Mouse (Mus musculus): ENCODE data around the gene As3mt. TPM values are rescaled to one million over a fixed set of nuclear protein-coding genes. Genes with fewer than 3 reads are reported as not detected.

The As3mt gene
- total and polyA plus RNA-seq, 3 experiments: 30.7 to 52.1 (median 43.3) TPM

- Histone ChIP-seq H3K27ac (ENCODE audit: insufficient read depth, low read depth) (no peak overlapping the region), H3K36me3 (replicated peaks in 1 of 2; ENCODE audit: control insufficient read depth in 1 of 2, insufficient read depth in 1 of 2, low read length in 1 of 2) (no peaks in the 10 kb centered on the region), H3K4me1 (ENCODE audit: control insufficient read depth in 1 of 2, insufficient read depth in 2 of 2) (peaks cover 0 to 7% of the 10 kb centered on the region in 2 experiments; a peak in 3 of 4 replicates), H3K4me3 (replicated peaks in 1 of 3; ENCODE audit: low read depth in 2 of 3, low read length in 2 of 3, poor library complexity in 1 of 3) (no peak overlapping the region), H3K9ac (ENCODE audit: insufficient read depth, low read depth) (no peak overlapping the region), H3K79me2 (replicated peaks; ENCODE audit: control insufficient read depth, extremely low read depth, insufficient read depth, poor library complexity, severe bottlenecking) (no peaks in the 10 kb centered on the region), H3K4me2 (ENCODE audit: insufficient read depth, low read depth, poor library complexity, severe bottlenecking) (no peak overlapping the region), H3K9me3 (replicated peaks; ENCODE audit: low read length) (no peaks in the 10 kb centered on the region), H3K27me3 (replicated peaks) (peaks cover 2% of the 10 kb centered on the region)
- dilution Hi-C loops (cut with MboI; ENCODE audit: extremely low pct_ligation_motif_present, extremely low pct_unique_long_range_greater_than_20kb, low sequenced_read_pairs): no loop called here
- TF ChIP-seq SIN3A (IDR thresholded peaks at IDR 0.05; ENCODE audit: low read length) (no peak), IRF4 (IDR thresholded peaks at IDR 0.05; ENCODE audit: low read depth, low read length) (no peak), ELF1 (IDR thresholded peaks at IDR 0.05; ENCODE audit: low read depth, low read length) (no peak), CTCF (conservative IDR thresholded peaks at IDR 0.05 in 1 of 2, IDR thresholded peaks at IDR 0.05 in 1 of 2; ENCODE audit: low read depth in 2 of 2, low read length in 2 of 2) (peak; percentile 41 to 77; a peak in 3 of 4 replicates), MXI1 (IDR thresholded peaks at IDR 0.05; ENCODE audit: low read depth, low read length) (no peak), TCF12 (IDR thresholded peaks at IDR 0.05; ENCODE audit: low read depth, low read length) (no peak), USF2 (conservative IDR thresholded peaks at IDR 0.05; ENCODE audit: low read depth, low read length) (no peak), ZMIZ1 (IDR thresholded peaks at IDR 0.05; ENCODE audit: low read depth, low read length) (no peak), SMC3 (IDR thresholded peaks at IDR 0.05; ENCODE audit: low read depth, low read length) (peak; percentile 75), BHLHE40 (IDR thresholded peaks at IDR 0.05; ENCODE audit: low read depth, low read length) (peak; percentile 42; the same call in 1 of the 2 replicates), JUN (IDR thresholded peaks at IDR 0.05; ENCODE audit: insufficient read depth, low read depth, low read length) (no peak), RAD21 (IDR thresholded peaks at IDR 0.05; ENCODE audit: low read depth, low read length) (peak; percentile 52)
- DNase-seq (ENCODE audit: extremely low read depth): no peak
- in situ Hi-C loops (cut with MboI; ENCODE audit: low pct_ligation_motif_present, low pct_unique_long_range_greater_than_20kb, low sequenced_read_pairs): no loop called here
These were observed 47.8 kb downstream of the As3mt start for GRCm38 (mm10) chr19:46755066-46755465.

- Histone ChIP-seq H3K27me3 (replicated peaks) (peaks cover 2% of the 10 kb centered on the region), H3K27ac (ENCODE audit: insufficient read depth, low read depth) (no peak overlapping the region), H3K4me2 (ENCODE audit: insufficient read depth, low read depth, poor library complexity, severe bottlenecking) (no peak overlapping the region; the same call in 1 of the 2 replicates), H3K9me3 (replicated peaks; ENCODE audit: low read length) (no peaks in the 10 kb centered on the region), H3K4me3 (replicated peaks in 1 of 3; ENCODE audit: low read depth in 2 of 3, low read length in 2 of 3, poor library complexity in 1 of 3) (no peak overlapping the region), H3K36me3 (replicated peaks in 1 of 2; ENCODE audit: control insufficient read depth in 1 of 2, insufficient read depth in 1 of 2, low read length in 1 of 2) (no peaks in the 10 kb centered on the region), H3K9ac (ENCODE audit: insufficient read depth, low read depth) (no peak overlapping the region), H3K79me2 (replicated peaks; ENCODE audit: control insufficient read depth, extremely low read depth, insufficient read depth, poor library complexity, severe bottlenecking) (no peaks in the 10 kb centered on the region), H3K4me1 (ENCODE audit: control insufficient read depth in 1 of 2, insufficient read depth in 2 of 2) (peaks cover 0 to 7% of the 10 kb centered on the region in 2 experiments; a peak in 3 of 4 replicates)
- TF ChIP-seq BHLHE40 (IDR thresholded peaks at IDR 0.05; ENCODE audit: low read depth, low read length) (0 out of 2 replicates have a peak, but pooled peaks have one; percentile 10), TBP (conservative IDR thresholded peaks at IDR 0.05; ENCODE audit: low read depth, low read length) (no peak), ZNF384 (IDR thresholded peaks at IDR 0.05; ENCODE audit: low read depth, low read length) (peak; percentile 33; the same call in 1 of the 2 replicates)
- dilution Hi-C loops (cut with MboI; ENCODE audit: extremely low pct_ligation_motif_present, extremely low pct_unique_long_range_greater_than_20kb, low sequenced_read_pairs): no loop called here
- no peak for DNase-seq (ENCODE audit: extremely low read depth)
- in situ Hi-C loops (cut with MboI; ENCODE audit: low pct_ligation_motif_present, low pct_unique_long_range_greater_than_20kb, low sequenced_read_pairs): no loop called here
These were observed 49.0 kb downstream of the As3mt start for GRCm38 (mm10) chr19:46756221-46756620.
